8 mouse cellular contexts compared by ENCODE assay signal in the genomic region with DNA sequence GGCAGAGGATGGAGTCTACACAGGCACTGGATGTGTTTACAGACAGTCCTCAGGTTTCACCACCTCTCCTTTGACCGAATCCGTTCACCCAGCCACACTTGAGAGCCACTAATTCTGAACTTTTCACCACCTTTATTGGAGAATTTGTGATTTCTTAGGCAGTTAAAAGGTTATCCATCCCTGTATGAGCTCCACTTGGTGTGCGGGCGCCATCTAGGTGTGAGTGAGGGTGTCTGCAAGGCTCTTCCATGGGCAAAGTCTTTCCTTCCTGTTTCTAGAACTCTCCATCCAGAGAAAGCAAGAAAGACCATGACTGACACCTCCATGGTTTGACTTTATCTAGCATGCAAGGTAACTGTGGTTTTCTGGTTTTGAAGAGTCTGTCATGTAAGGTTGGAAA.
DNase-seq lines count a peak whose midpoint lies in the region; ATAC-seq and TF ChIP-seq lines count a peak whose summit lies in the region.

No protein-coding gene starts in this region.

- H3K4me3 ChIP-seq in forebrain, embryonic 11.5 days (ENCODE audit: low read depth, low read length): no peak overlapping the region
- no peak overlapping the region for H3K4me3 ChIP-seq in forebrain, embryonic 15.5 days
- no peak overlapping the region for H3K4me3 ChIP-seq in spleen, adult 2 months (ENCODE audit: extremely low read depth, insufficient read depth, insufficient read length)

- H3K9ac ChIP-seq in forebrain, embryonic 11.5 days (ENCODE audit: low read length): no peak overlapping the region
- H3K9ac ChIP-seq in forebrain, embryonic 15.5 days (replicated peaks): no peak overlapping the region

- H3K36me3 ChIP-seq in forebrain, embryonic 11.5 days (ENCODE audit: control insufficient read depth, insufficient read depth, low read length): no peaks in the 10 kb centered on the region
- no peaks in the 10 kb centered on the region for H3K36me3 ChIP-seq in forebrain, embryonic 15.5 days
- no peaks in the 10 kb centered on the region for H3K36me3 ChIP-seq in spleen, adult 2 months (ENCODE audit: control insufficient read depth, insufficient read depth, low read length)

- H3K4me2 ChIP-seq in forebrain, embryonic 11.5 days (ENCODE audit: low read depth, low read length, severe bottlenecking): no peak overlapping the region
- H3K4me2 ChIP-seq in forebrain, embryonic 15.5 days (replicated peaks): no peak overlapping the region

- H3K4me1 ChIP-seq in forebrain, embryonic 11.5 days (replicated peaks; ENCODE audit: control insufficient read depth, insufficient read depth, low read length): no peaks in the 10 kb centered on the region
- peaks cover 7% of the 10 kb centered on the region; the same call in 1 of the 2 replicates for H3K4me1 ChIP-seq in forebrain, embryonic 15.5 days
- no peaks in the 10 kb centered on the region for H3K4me1 ChIP-seq in spleen, adult 2 months (ENCODE audit: control insufficient read depth, insufficient read depth, insufficient read length)

- peak; percentile 67 for DNase-seq in forebrain, embryonic 11.5 days (ENCODE audit: low spot score)
- peak in 1 of 2 experiments; percentile 21 for DNase-seq in spleen, adult 2 months (ENCODE audit: low read depth in 1 of 2, low spot score in 2 of 2)
- no peak for DNase-seq in spleen, adult 12 weeks (ENCODE audit: low spot score)
- DNase-seq in embryo, embryonic 9.5 days (ENCODE audit: extremely low spot score): peak; percentile 49
- peak; percentile 36 to 77 for DNase-seq in kidney, postnatal 36 days
- DNase-seq in lung, postnatal 36 days: peak; percentile 41
- DNase-seq in yolk sac, embryonic 10.5 days (ENCODE audit: low spot score): peak; percentile 26

- H3K27me3 ChIP-seq in forebrain, embryonic 11.5 days (ENCODE audit: control insufficient read depth, insufficient read depth, low read length): no peaks in the 10 kb centered on the region
- H3K27me3 ChIP-seq in forebrain, embryonic 15.5 days: no peaks in the 10 kb centered on the region
- H3K27me3 ChIP-seq in spleen, adult 2 months (ENCODE audit: control insufficient read depth, insufficient read depth, low read length): no peaks in the 10 kb centered on the region

- no peaks in the 10 kb centered on the region for H3K9me3 ChIP-seq in forebrain, embryonic 11.5 days (ENCODE audit: control insufficient read depth, low read length)
- no peaks in the 10 kb centered on the region for H3K9me3 ChIP-seq in forebrain, embryonic 15.5 days

- peak; percentile 45; the same call in 1 of the 2 replicates for TF ChIP-seq CTCF in spleen, adult 2 months (IDR thresholded peaks at IDR 0.05; ENCODE audit: extremely low read depth, insufficient read depth, insufficient read length, insufficient replicate concordance)

- ATAC-seq in forebrain, embryonic 11.5 days (replicated peaks; ENCODE audit: low FRiP score): no peak
- ATAC-seq in forebrain, embryonic 15.5 days (replicated peaks): no peak

- WGBS in forebrain, embryonic 11.5 days: 37% methylated on average over 4 of the region's 4 CpGs
- 35% methylated on average over 4 of the region's 4 CpGs for WGBS in forebrain, embryonic 15.5 days
- 34% methylated on average over 4 of the region's 4 CpGs for WGBS in spleen, adult 2 months

- H3K27ac ChIP-seq in forebrain, embryonic 11.5 days (ENCODE audit: low read depth, low read length): no peak overlapping the region
- H3K27ac ChIP-seq in forebrain, embryonic 15.5 days (replicated peaks): no peak overlapping the region
- H3K27ac ChIP-seq in spleen, adult 2 months (ENCODE audit: insufficient read depth, low read length): no peak overlapping the region

- no peak for TF ChIP-seq POLR2A in spleen, adult 2 months (IDR thresholded peaks at IDR 0.05; ENCODE audit: low read depth, low read length)
